Mouse (Mus musculus) stomach, postnatal 0 days (tissue): ENCODE data around the gene Bex6.

Source experiments
- CTCF ChIP-seq: IDR thresholded peaks from 2 replicates; pipeline ENCODE4 v1.5.1; 2016; ENCODE audit warnings: antibody characterized with exemption, low read depth, mild to moderate bottlenecking, moderate library complexity
- EP300 ChIP-seq: optimal IDR thresholded peaks from 2 replicates; pipeline ENCODE3; 2016; ENCODE audit warnings: antibody characterized with exemption

- TF ChIP-seq CTCF (no peak), EP300 (no peak)
Observed at GRCm38 (mm10) chr16:32163891-32164290, 15.7 kb upstream of the Bex6 start.
